Mouse (Mus musculus): ENCODE measurements around the gene Cacna1c. TPM values are rescaled to one million over a fixed set of nuclear protein-coding genes. Genes with fewer than 3 reads are reported as not detected.

The Cacna1c gene
- total RNA-seq, 2 experiments from 2014 or later = 66.4 to 84.0 TPM

DNA sequence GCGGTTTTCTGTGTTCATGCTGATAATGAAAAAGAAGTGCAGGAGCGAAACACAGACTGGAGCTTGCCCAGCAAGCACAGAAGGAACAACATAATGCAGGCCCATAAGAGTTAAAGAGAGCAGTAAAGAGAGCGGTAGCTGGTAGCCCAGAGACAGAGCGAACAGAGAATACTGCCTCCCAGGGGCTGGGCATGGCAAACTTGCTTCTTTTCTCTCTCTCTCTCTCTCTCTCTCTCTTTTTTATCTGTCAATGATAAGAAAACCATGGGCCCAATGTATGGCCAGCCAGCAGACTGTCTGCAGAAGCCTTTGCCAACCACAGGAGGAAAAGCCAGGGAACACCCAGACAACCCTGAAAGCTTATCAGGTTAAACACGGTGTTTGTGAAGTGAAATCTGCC, 365.4 kb downstream of the Cacna1c start:
- no peak for DNase-seq (ENCODE audit: low spot score in 2 of 2)

- no peak for DNase-seq (ENCODE audit: low spot score in 2 of 2)
Measured at GRCm38 (mm10) chr6:118828187-118828586, 368.0 kb downstream of the Cacna1c start.

- no peak for DNase-seq (ENCODE audit: low spot score in 2 of 2)
Measured at GRCm38 (mm10) chr6:118827560-118827959, 368.7 kb downstream of the Cacna1c start.

DNA sequence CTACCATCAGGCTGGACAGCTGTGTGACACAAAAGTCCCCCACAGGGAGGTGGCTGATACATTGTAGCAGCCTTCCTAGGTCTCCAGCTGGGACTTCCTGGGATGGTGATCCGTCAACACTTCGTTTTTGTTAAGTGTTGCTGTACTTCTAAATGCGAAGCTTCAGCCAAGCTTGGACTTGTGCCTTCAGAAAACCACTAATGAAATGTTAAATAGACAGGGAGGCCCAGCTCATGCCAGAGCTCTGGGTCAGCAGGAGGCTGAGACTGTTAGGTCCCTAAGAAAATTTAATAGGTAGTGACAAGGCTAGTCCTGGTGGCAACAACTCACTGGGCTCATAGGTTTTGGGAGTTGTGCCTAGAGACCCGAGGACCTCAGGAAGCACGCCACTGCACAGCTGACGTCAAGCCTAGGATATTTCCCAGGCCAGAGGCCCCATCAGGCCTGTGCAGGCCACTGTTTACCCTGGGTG, 370.8 kb downstream of the Cacna1c start:
- no peak for DNase-seq (ENCODE audit: low spot score in 2 of 2)

- DNase-seq (ENCODE audit: low spot score in 2 of 2) = no peak
Measured at GRCm38 (mm10) chr6:118821536-118821935, 374.7 kb downstream of the Cacna1c start.

GRCm38 (mm10) chr6:118819657-118820056, 376.6 kb downstream of the Cacna1c start:
- DNase-seq (ENCODE audit: low spot score in 2 of 2) = no peak

DNA sequence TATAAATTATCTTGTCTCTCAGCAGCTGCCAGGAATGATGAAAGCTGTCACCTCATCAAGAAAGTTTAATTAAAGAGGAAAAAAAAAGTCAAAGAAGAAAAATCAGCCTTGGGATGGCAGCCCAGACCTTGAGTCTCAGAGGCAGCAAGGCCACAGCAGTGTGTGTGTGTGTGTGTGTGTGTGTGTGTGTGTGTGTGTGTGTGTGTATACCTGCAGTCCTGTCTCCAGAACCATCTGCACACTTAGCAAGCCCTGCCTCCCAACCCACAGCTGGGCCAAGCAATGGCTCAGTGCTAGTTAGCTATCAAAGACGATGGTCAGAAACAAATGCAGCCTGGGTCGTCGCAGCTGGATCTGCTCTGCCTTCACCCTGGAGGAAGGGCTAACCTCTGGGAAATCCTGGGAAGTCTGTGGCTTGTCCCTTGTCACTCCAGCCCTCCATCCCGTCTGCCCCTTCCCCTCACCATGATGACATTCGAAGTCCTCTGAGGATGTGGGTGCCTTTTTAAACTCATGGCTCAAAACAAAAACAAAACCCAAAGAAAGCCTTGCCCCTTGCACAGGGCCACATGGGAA, 378.2 kb downstream of the Cacna1c start:
- DNase-seq (ENCODE audit: low spot score in 2 of 2) = no peak

DNA sequence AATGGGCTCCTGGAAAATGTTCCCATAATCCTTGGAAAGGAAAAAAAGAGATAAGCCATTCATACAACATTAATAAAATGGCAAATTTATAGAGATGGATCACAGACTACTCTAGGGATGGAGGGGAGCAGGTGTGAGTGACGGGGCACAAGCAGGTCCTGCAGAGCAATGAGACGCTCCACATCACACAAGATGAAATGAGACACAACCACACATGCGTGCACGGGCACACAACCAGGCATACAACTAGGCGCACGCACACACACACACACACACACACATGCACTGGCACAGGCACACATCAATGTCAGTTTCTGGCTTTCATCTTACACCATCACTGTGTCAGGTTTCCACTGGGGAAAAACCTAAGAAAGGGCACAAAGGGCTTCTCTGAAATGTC, 380.0 kb downstream of the Cacna1c start:
- DNase-seq (ENCODE audit: low spot score in 2 of 2) = no peak

GRCm38 (mm10) chr6:118812556-118812955, 383.7 kb downstream of the Cacna1c start:
- no peak for DNase-seq (ENCODE audit: low spot score in 2 of 2)

DNA sequence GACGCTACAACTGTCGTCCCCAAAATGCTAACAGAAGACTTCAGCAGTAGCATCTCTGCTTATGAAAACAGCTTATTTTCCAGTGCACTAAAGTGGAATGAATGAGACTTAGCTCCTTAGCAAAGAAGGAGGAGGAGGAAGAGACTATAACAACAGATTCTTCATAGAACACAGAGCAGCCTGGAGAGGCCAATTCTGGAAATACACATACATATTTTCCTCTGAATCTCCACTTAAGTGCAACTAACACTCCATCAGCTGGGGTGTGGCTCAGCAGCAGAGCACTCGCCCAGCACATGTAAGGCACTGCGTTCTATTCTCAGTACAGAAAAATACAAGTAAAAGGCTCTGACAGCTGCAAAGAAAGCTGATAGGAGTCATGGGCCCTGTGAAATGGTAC, 384.2 kb downstream of the Cacna1c start:
- DNase-seq (ENCODE audit: low spot score in 2 of 2) = no peak

- DNase-seq (ENCODE audit: low spot score in 2 of 2) = no peak
Measured at GRCm38 (mm10) chr6:118810834-118811233, 385.4 kb downstream of the Cacna1c start.

GRCm38 (mm10) chr6:118805139-118805538, 391.1 kb downstream of the Cacna1c start:
- DNase-seq (ENCODE audit: low spot score in 2 of 2) = no peak

DNA sequence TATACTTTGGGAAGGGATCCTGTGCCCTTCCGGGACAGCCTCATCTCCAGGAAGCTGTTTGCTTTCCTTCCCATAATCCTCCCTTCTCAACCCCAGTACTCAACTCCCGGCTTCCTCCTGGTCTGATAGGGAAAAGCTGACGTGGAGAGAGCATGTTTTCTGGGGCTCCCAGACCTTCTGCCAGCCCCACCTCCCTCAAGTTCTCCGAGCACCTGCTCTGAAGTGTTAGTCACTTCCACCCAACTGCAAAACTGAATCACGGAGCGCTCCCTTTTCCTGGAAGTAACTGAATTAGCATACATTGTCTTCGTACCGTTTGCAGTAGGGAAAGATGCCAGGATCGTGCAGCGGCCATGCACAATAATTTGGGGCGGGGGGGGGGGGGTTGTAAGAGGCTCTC, 393.9 kb downstream of the Cacna1c start:
- DNase-seq (ENCODE audit: low spot score in 2 of 2) = no peak

- no peak for DNase-seq (ENCODE audit: low spot score in 2 of 2)
Measured at GRCm38 (mm10) chr6:118796393-118796792, 399.8 kb downstream of the Cacna1c start.

DNA sequence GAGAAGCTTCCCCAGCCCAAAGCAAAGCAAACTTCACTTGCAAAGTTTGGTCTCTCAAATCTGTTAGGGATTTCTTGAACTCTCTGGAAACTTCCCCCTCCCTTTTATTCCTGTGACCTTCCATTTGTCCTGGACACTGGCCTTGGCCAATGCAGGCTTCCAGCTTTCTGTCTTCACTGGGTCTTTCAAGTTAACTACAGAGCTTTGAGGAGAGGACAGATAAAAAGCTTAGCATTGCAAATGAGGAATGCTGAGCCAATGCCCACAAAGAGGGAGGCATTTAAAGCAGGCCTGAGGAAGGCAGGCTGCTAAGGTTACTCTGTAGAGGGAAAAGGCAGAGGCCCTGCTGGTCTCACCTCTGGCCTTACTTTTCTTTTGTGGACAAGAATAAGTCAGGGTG, 400.5 kb downstream of the Cacna1c start:
- DNase-seq (ENCODE audit: low spot score in 2 of 2) = no peak

GRCm38 (mm10) chr6:118791921-118792368, 404.3 kb downstream of the Cacna1c start:
- no peak for DNase-seq (ENCODE audit: low spot score in 2 of 2)

DNA sequence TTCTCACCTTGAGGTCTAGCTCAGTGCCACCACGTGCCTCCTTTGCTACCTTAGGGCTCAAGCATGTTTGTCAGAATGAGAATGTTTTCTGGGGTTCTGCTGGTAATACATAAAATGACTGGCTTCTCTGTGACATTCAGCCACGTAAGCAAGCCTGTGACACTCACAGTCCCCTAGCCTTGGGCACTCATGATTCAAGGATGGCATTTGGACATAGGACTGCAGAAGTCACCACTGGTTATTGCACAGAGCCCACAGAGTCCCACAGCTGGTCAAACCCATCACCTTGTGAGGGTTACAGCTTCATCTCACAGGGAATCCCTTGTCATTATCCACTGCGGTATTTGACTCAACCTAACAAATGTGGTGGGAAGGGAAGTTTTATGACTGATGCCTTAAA, 408.3 kb downstream of the Cacna1c start:
- DNase-seq (ENCODE audit: low spot score in 2 of 2) = no peak

DNA sequence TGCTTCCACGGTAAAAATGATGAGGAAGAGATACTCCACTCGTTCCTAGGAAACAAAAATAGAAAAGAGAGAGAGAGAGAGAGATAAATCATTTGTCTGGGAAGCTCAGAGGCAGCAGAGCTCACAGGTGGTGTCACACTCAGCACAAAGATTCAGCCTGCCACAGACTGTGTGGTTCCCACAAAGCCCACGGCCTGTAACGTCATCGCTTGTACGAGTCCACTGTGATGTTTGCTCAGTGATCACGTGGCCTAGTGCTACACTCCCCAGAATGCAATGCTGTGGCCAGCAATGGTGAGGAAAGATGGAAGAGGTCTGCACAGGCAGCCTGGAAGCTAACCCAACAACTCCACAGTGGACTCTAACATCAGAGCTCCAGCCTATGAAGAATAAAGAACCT, 415.9 kb downstream of the Cacna1c start:
- no peak for DNase-seq (ENCODE audit: low spot score in 2 of 2)

- DNase-seq (ENCODE audit: low spot score in 2 of 2) = no peak
Measured at GRCm38 (mm10) chr6:118779201-118779600, 417.0 kb downstream of the Cacna1c start.

GRCm38 (mm10) chr6:118777457-118777856, 418.8 kb downstream of the Cacna1c start:
- no peak for DNase-seq (ENCODE audit: low spot score in 2 of 2)

- DNase-seq (ENCODE audit: low spot score in 2 of 2) = no peak
Measured at GRCm38 (mm10) chr6:118776459-118776858, 419.8 kb downstream of the Cacna1c start.

DNA sequence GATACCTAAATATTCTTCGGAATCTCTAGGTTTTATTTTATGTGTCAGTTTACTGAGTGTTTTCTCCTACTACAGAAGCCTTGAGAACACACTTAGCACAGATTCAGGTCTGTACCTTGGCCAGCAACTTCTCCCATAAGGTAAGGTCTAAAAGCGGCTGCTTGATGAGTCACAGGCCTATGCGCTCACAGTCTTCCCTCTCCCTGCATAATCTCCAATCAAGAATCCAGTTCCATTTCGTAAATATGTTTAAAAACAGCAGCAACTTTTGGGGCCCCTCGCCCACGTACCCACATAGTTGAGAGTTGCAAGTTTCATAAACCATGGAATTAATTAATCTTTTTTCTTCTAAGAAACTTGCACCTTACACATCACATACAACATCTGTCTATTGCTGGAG, 423.6 kb downstream of the Cacna1c start:
- no peak for DNase-seq (ENCODE audit: low spot score in 2 of 2)

DNA sequence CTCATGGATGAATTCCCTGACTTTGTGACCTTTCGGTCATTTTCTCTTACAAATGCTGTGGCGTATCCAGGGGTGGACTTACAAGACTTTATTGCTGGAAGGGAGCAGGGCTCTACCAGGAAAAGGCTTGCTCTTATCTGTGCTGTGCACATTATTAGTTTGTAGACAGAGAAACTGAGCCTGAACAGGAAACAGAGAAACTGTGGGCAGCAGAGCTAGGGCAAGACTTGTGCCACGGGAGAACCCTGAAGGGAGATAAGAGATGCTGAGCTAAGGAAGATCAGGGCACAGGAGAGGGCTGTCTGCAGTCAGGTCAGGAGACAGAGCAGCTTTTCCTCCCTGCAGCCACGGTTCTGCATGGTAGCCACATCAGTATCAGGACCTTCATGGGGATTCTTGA, 425.1 kb downstream of the Cacna1c start:
- no peak for DNase-seq (ENCODE audit: low spot score in 2 of 2)

Data from adrenal gland, adult 18-20 months (tissue).